8 mouse cellular contexts compared by ENCODE assay signal in the genomic region with DNA sequence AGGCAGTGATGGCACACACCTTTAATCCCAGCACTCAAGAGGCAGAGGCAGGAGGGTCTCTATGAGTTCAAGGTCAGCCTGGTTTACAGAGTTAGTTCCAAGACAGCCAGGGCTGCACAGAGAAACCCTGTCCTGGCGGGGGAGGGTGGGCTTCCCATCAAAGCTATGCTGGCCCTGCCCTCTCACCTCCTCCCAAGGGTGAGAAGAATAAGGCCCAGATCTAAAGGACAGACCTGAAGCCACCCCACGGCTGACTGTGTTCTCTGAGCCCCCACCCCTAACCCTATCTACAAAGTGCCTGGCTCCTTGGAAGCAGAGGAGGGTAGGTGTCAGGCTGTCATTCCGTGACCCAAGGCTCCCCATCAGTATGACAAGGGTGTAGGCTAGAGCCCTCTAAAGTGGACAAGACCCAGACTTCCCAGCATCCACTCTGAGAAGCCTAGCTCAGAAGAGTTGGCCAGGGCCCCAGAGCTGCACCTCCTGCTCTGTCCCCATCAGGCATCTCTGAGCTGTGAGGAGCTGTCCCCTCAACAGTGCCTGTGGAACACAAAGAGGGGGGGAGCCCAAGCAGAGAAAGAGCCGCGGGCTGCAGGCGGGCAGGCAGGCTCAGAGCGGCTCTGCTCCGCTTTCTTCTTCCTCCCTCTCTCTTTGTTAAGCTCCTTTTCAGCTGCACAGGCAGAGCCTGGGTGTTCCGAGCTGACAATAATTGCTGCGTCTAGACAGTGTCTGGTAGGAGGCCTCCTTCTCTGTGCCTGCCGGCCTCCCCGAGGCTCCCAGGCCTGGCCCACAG.
DNase-seq lines count a peak whose midpoint lies in the region; ATAC-seq lines count a peak whose summit lies in the region.

No protein-coding gene starts in this region.

- H3K4me3 ChIP-seq in kidney, embryonic 15.5 days (replicated peaks): no peak overlapping the region
- H3K4me3 ChIP-seq in midbrain, embryonic 13.5 days (replicated peaks): no peak overlapping the region

- DNase-seq in ovary, postnatal 36 days (ENCODE audit: low spot score): peak; percentile 34
- no peak for DNase-seq in ovary, adult 18-20 months (ENCODE audit: low spot score)
- peak; percentile 60 to 61 for DNase-seq in cerebellum, postnatal 14 days
- peak; percentile 65 to 66 for DNase-seq in frontal cortex, postnatal 36 days (ENCODE audit: low spot score in 2 of 2)
- no peak for DNase-seq in testis, postnatal 10 days (ENCODE audit: low spot score)
- DNase-seq in ovary, postnatal 14 days (ENCODE audit: low spot score): no peak

- no peaks in the 10 kb centered on the region for H3K9me3 ChIP-seq in kidney, embryonic 15.5 days (replicated peaks)
- no peaks in the 10 kb centered on the region for H3K9me3 ChIP-seq in midbrain, embryonic 13.5 days

- no peak for ATAC-seq in kidney, embryonic 15.5 days (replicated peaks; ENCODE audit: low FRiP score)
- peak; percentile 80 for ATAC-seq in midbrain, embryonic 13.5 days

- no peaks in the 10 kb centered on the region for H3K36me3 ChIP-seq in kidney, embryonic 15.5 days
- no peaks in the 10 kb centered on the region for H3K36me3 ChIP-seq in midbrain, embryonic 13.5 days

- peak overlapping the region; percentile 2; the same call in 1 of the 2 replicates for H3K4me2 ChIP-seq in kidney, embryonic 15.5 days
- peak overlapping the region; percentile 14 for H3K4me2 ChIP-seq in midbrain, embryonic 13.5 days (replicated peaks)

- WGBS in kidney, embryonic 15.5 days: 27% methylated on average over 12 of the region's 12 CpGs
- 4% methylated on average over 12 of the region's 12 CpGs for WGBS in midbrain, embryonic 13.5 days

- H3K27ac ChIP-seq in kidney, embryonic 15.5 days: peak overlapping the region; percentile 99
- H3K27ac ChIP-seq in midbrain, embryonic 13.5 days: peak overlapping the region; percentile 100

- peaks cover 92% of the 10 kb centered on the region for H3K4me1 ChIP-seq in kidney, embryonic 15.5 days
- peaks cover 97% of the 10 kb centered on the region for H3K4me1 ChIP-seq in midbrain, embryonic 13.5 days (replicated peaks)

- H3K27me3 ChIP-seq in kidney, embryonic 15.5 days: no peaks in the 10 kb centered on the region
- no peaks in the 10 kb centered on the region for H3K27me3 ChIP-seq in midbrain, embryonic 13.5 days

- H3K9ac ChIP-seq in kidney, embryonic 15.5 days: peak overlapping the region; percentile 32
- peak overlapping the region; percentile 69 for H3K9ac ChIP-seq in midbrain, embryonic 13.5 days (replicated peaks)

Comparison
In these comparisons a context has a peak if more than half of its experiments do, and no peak if none do; other contexts are left out.
1. DNase-seq: peak in ovary, postnatal 36 days (single experiment), cerebellum, postnatal 14 days (2 of 2) and frontal cortex, postnatal 36 days (2 of 2); none in ovary, adult 18-20 months (single experiment), testis, postnatal 10 days (single experiment) and ovary, postnatal 14 days (single experiment).